Mouse (Mus musculus): ENCODE measurements around the gene Bcl2l2. TPM values are rescaled to one million over a fixed set of nuclear protein-coding genes. Genes with fewer than 3 reads are reported as not detected.

Gene Bcl2l2
- 0.59 TPM for polyA plus RNA-seq (2017; shearing (Covaris generic))

DNA sequence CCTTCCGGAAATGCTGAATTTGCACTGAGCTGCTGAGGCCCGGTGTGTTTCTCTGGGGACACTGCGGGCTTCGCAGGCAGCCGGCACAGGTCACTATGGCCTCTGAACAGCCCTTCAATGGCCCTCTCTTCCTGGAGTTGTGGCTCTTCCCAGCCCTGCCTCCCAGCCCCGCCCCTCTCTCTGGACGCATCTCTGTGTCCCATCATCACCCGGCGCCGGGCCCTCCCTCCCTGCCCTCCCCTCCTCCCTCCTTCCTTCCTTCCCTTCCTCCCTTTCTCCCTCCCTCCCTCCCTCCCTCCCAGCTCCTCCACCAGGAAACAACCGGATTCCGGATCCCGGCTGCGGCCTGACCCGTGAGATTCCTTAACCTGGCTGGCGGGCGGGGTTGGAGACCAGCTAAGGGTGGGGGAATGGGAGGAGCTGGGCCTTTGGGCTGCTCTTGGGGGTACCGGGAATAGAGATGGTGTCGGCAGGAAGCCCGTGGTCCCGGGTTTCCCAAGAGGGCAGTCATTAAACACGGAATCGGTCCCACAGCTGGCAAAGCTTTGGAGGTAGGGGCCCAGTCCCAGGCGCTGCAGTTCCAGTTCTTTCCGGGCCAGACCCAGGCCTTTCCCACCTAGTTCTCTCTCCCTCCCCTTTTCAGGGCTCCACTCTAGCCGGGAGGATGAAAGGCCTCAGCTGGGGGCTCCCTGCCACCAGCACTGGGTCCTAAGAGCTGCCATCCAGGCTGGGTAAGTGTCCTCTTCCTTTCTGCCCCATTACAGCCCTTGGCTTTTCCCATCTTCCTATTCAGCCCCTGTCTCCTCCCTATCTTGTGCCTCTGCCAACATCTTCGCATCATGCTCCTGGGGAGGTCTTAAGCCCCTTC is at the start of gene Bcl2l2, which contains the start of gene Gm20521:
Gene Bcl2l2 (plus strand): TSS at position 224 of the 868 bp plus-strand sequence.
Gene Gm20521 (plus strand): TSS at position 288 of the 868 bp plus-strand sequence.

DNA sequence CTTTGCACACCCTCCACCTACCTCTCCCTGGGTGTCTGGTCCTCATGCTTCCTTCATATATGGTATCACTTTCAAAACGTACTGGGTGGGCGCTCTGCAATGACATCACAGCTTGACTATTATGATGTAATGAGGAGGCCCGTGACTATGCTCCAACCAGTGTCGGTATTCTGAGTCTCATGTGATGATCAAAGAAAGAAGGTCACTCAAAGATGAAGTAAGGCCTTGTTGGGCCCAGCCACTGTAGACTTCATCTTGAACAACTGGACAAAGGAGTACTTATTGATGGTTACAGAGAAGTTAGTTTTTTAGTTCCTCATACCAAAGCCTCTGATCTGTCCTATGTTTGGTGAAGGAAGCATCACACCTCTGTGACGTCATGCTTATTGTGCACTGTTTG is 12.3 kb upstream of the Bcl2l2 start, which contains the start of gene Homez:
Gene Homez (minus strand): TSS at position 101 of the 400 bp plus-strand sequence.

DNA sequence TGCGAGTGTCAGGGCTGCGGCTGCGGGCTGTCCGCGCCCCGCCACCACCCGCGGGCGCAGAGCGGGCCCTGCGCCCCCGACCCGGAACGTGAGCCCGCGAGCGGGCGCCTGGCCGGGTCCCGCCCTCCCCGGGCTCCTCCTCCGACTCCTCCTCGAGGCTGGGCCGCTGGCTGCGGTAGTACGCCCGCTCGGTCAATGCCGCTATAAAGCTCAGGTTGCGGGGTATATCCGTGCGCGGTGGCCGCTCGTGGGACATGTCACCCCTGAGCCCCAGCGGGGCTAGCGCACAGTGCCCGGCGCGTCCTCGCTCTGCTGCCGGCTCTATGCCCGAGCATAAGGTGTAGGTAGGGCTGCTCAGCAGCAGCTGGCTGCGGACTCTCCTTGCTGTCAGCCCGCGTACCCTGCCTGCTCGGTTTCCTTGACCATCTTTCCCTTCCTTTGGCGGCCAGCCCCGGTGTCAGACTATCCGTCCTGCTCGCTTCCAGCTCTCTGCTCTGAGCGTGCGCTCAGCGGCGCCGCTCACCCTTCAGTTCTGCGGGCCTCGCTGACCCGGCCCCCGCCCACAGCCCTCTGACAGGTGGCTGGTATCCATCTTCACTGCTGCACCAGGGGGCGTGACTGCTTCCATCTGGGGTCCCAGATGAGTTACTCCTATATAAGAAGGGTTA is 6.0 kb upstream of the Bcl2l2 start, which contains the start of gene Ppp1r3e:
Gene Ppp1r3e (minus strand): TSS at position 503 of the 668 bp plus-strand sequence.

DNA sequence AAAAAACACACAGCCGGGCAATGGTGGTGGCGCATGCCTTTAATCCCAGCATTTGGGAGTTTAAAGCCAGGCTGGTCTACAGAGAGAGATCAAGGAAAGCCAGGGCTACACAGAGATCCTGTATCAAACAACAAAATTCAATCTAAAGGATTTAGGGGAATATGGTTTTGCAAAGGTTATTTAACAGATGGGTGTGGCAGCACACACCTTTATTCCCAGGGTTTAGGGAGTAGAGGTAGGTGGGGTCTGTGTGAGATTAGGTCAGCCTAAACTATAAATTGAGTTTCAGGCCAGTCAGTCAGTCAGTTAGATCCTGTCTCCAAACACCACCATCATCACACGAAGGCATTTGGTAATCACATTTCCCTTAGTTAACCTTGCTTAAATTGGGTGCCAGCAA is 9.0 kb downstream of the Bcl2l2 start, which contains the start of gene Pabpn1:
Gene Pabpn1 (plus strand): TSS at position 301 of the 400 bp plus-strand sequence.

DNA sequence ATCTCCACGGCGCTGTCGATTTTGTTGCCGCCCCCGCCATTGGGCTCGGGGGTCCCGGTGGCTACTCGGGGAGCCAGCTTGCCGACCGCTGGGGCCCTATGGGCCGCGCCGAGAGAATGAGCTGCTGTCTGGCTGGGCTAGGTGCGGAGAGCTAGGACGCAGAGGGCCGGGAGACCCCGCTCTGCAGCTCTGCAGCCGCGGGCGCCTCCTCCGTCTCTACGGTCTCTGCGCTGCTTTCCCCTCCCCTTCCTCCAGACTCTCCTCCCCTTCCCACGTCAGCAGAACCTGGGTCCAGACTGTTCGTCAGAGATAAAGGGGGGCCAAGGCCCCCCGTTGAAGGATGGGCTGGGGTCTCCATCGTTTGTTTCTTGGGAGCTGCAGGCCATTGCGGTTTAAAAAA is 29.7 kb downstream of the Bcl2l2 start, which contains the start of gene Slc22a17:
Gene Slc22a17 (minus strand): TSS at position 247 of the 400 bp plus-strand sequence.

DNA sequence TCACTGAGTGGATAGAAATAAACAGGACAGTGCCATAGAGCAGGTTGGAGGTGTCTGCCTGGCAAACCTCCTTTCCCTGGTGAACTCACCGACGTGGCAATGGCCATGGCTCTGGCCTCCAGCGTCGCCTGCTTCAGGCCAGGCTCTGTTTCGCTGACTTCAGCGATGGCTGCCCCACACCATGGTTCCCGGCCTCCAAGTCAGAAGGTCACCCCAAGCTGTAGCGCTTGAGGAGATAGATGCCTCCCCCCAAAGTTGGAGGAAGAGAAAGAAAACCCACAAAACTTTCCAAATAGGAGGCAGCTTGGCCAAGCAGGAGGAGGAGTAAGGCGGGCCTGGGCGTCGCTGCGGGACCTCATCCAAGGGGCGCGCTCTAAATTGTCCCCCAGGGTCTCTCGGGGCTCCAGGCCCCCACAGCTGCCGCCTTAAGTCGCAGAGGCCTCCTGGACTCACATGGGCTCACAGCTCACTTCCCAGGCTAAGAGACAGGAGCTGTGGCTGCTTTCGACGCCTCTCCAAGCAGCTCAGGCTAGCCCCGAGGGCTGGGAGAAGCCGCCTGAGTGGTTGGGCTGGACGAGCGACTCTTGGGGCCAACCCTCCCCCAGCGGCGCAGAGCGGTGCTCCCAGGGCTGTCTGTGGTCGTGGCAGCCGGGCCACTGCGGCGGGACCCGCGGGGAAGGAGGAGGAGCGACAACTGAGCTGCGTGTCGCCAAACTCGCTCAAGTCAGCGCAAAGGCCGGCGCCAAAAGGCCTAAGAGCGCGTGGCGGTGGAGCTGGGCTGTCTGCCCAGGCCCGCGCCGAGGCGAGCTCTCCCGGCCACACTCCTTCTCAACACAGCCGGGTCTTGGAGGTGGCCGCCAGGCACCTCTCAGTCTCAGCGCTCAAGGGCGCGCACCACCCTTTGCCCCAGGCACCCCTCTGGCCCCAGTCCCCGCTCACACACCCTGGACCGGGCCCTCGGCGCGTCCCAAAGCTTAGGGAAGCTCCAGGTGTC is 42.5 kb downstream of the Bcl2l2 start, which contains the start of gene Efs:
Gene Efs (minus strand): TSS at position 778 of the 994 bp plus-strand sequence.

DNA sequence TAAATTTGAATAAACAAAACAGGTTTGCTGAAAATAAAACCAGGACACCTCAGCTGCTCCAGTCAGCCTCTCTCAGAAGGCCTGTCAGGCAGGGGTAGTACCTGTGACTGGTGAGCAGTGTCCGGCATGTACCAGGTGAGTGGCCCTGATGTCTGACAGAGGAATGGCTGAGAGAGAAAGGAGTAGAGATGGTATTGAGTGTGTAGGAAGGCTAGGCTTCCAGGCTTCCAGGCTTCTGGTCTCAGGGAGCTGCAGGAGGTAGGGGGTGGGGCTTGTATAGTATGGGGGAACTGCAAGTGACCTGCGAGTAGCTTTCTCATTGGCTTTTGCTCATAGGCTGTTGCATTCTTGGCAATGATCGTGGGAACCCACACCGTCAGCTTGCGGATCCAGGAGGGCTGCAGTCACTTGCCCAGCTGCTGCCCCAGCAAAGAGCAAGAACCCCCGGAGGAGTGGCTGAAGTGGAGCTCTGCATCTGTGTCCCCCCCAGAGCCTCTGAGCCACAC is 49.5 kb downstream of the Bcl2l2 start, which contains the start of gene Il25:
Gene Il25 (plus strand): TSS at position 51 of the 506 bp plus-strand sequence.

DNA sequence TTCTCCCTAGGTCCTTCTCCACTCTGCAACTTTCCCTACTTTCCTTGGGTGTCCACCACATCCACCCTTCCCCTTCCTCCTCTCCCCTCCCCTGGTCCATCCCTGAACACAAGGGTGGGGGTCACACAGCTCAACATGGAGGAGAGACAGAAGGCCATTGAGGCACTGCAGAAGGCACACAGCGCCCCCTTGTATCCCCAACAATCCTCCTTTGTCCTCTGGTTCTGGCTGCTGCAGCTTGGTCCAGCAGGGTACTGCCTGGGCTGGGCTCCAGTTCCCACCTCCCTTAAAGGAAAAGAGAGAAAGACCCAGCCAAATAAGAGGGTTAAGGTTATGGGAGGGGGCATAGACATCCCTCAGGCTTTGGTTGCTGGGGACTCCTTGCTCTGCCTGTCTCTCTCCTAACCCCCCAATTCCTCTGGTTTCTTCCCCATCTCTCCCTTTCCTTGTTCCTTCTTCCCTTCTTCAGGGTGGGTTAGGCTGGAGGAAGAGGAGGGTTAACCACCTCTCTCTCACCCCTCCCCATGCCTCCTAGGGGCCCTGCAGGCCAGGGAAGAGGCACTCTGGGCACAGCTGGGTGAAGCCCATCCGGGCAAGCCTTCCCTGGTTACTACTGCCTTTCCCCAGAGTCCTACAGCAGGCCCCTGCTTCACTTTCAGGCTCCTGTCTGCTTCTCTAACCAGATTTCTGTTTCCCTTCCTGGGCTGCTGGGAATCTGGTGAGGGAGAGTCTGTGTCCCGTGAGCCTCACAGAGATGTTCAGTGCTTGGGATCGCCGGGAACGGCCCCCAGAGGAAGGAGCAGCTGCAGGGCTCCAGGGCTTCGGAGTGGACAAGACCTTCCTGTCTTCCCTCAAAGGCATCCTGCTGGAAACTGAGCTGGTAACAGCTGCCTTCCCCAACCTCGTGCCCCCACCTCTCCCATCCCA is 53.0 kb downstream of the Bcl2l2 start, which contains the start of gene Cmtm5:
Gene Cmtm5 (plus strand): TSS at position 358 of the 927 bp plus-strand sequence.

Other genes with a start within 250 kb of the Bcl2l2 start
- gene Gm17606, start 242.4 kb upstream of the Bcl2l2 start, polyA plus RNA-seq (2017; shearing (Covaris generic)): not detected
- gene Cdh24, start 242.0 kb upstream of the Bcl2l2 start, polyA plus RNA-seq (2017; shearing (Covaris generic)): 0.68 TPM
- gene 1700123O20Rik, start 197.2 kb upstream of the Bcl2l2 start, polyA plus RNA-seq (2017; shearing (Covaris generic)): 92.8 TPM
- 113 TPM for gene Acin1, start 196.4 kb upstream of the Bcl2l2 start, polyA plus RNA-seq (2017; shearing (Covaris generic))
- gene Gm29776, start 184.5 kb upstream of the Bcl2l2 start, polyA plus RNA-seq (2017; shearing (Covaris generic)): 0.16 TPM
- gene Cebpe, start 171.2 kb upstream of the Bcl2l2 start, polyA plus RNA-seq (2017; shearing (Covaris generic)): not detected
- gene Slc7a8, start 101.4 kb upstream of the Bcl2l2 start, polyA plus RNA-seq (2017; shearing (Covaris generic)): 0.74 TPM
- not detected for gene Rnf212b, start 69.2 kb upstream of the Bcl2l2 start, polyA plus RNA-seq (2017; shearing (Covaris generic))
- 16.6 TPM for gene Homez, start 12.4 kb upstream of the Bcl2l2 start, polyA plus RNA-seq (2017; shearing (Covaris generic))
- 0.60 TPM for gene Ppp1r3e, start 5.8 kb upstream of the Bcl2l2 start, polyA plus RNA-seq (2017; shearing (Covaris generic))
- 0.38 TPM for gene Gm20521, start 64 bp downstream of the Bcl2l2 start, polyA plus RNA-seq (2017; shearing (Covaris generic))
- gene Pabpn1, start 9.1 kb downstream of the Bcl2l2 start, polyA plus RNA-seq (2017; shearing (Covaris generic)): 32.5 TPM
- gene Slc22a17, start 29.8 kb downstream of the Bcl2l2 start, polyA plus RNA-seq (2017; shearing (Covaris generic)): 2.1 TPM
- not detected for gene Efs, start 42.7 kb downstream of the Bcl2l2 start, polyA plus RNA-seq (2017; shearing (Covaris generic))
- gene Il25, start 49.3 kb downstream of the Bcl2l2 start, polyA plus RNA-seq (2017; shearing (Covaris generic)): not detected
- not detected for gene Cmtm5, start 52.9 kb downstream of the Bcl2l2 start, polyA plus RNA-seq (2017; shearing (Covaris generic))
- gene Myh6, start 83.5 kb downstream of the Bcl2l2 start, polyA plus RNA-seq (2017; shearing (Covaris generic)): not detected
- gene Gm17428, start 93.6 kb downstream of the Bcl2l2 start, polyA plus RNA-seq (2017; shearing (Covaris generic)): not detected
- gene Myh7, start 111.2 kb downstream of the Bcl2l2 start, polyA plus RNA-seq (2017; shearing (Covaris generic)): not detected
- 133 TPM for gene Ngdn, start 132.1 kb downstream of the Bcl2l2 start, polyA plus RNA-seq (2017; shearing (Covaris generic))
- 11.1 TPM for gene Zfhx2, start 208.9 kb downstream of the Bcl2l2 start, polyA plus RNA-seq (2017; shearing (Covaris generic))
- gene Thtpa, start 211.4 kb downstream of the Bcl2l2 start, polyA plus RNA-seq (2017; shearing (Covaris generic)): 18.4 TPM
- gene Ap1g2, start 223.2 kb downstream of the Bcl2l2 start, polyA plus RNA-seq (2017; shearing (Covaris generic)): 172 TPM
- not detected for gene Jph4, start 233.6 kb downstream of the Bcl2l2 start, polyA plus RNA-seq (2017; shearing (Covaris generic))